Mouse (Mus musculus) liver, embryonic 18 days (tissue): ENCODE results near the gene Eef2kmt. TPM values are rescaled to one million over a fixed set of nuclear protein-coding genes. Genes with fewer than 3 reads are reported as not detected.

ENCODE experiments used
- polyA plus RNA-seq: library from polyadenylated mRNA; depleted of rRNA; stranded (reverse); fragments of >200 nt; gene quantifications from 2 replicates; pipeline ENCODE4 v1.2.3, GENCODE M21; 2012; rRNA removed

Eef2kmt gene
- polyA plus RNA-seq = 13.6 and 15.5 TPM in 2 replicates

DNA sequence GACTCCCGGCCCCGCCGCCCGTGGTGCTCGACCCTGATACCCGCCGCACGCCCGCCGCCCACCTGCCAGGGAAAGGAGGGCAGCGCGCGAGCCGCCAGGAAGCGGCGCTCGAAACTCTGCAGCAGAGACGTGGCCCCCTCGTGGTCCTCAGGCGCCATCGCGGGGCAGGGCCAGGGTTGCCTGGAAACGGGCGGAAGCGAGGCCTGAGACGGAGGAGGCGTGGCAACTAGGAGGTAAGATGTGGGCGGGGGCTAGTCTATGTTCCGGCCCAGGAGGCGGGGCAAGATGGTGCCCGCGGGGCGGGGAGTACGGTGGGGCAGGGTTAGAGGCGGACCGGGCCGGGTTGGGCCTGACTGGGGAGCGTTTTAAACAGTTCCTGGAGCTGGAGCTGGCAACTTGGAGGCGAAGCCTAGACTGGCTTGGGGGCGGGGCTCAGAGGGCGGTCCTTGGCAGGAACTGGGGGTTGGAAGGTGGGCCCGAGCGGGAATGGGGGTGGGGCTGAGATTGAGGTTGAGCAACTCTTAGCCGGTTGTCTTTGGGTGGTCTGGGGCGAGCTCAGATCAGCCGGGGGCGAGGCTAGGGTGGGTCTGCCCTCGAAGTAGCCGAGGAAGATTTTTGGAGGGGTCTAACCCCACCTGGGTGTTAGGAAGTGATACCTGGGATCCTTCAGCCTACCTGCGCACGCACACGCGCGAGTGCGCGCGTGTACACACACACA is at the start of gene Eef2kmt:
Gene Eef2kmt, minus strand, starts transcription at position 205 of the 718 bp plus-strand sequence.

DNA sequence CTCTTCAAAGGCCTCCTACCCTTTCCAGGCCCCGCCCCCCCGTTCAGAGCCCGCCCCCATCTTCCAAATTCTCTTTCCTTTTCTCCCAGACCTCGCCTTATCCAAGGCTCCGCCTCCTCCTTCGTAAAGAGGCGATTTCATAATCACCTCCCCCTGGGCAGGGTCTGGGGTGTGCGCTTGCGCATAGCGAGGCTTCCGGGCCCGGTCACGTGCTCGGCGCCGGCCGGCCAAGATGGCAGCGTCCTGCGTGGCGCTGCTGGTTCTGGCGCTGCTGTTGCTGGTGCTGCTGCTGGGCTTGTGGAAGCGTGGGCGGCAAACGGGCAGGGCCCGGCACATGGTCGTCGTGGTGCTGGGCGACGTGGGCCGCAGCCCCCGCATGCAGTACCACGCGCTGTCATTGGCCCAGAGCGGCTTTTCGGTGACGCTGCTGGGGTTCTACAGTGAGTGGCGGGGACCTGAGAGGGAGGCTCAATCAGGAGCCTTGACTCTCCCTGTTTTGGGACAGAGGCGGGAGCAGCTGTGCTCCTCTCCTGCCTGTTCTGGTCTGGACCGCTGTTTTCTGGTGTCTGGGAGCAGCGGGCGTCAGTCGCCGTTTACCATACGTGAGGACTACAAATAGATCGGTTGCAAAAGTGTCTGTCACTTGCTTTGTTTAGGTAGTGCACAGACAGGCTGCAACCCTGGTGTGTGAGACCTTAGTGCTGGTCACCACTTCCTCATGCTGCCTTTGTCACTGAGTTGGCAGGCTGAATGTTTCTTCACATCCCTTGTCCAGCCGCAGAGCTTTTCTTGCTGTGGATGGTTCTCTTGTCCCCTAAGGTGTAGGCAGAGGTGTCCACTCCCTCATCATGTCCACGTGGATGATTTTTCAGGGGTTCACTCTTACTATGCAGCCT is 22.1 kb downstream of the Eef2kmt start, which contains the start of gene Alg1:
Gene Alg1, plus strand, starts transcription at position 204 of the 896 bp plus-strand sequence.

DNA sequence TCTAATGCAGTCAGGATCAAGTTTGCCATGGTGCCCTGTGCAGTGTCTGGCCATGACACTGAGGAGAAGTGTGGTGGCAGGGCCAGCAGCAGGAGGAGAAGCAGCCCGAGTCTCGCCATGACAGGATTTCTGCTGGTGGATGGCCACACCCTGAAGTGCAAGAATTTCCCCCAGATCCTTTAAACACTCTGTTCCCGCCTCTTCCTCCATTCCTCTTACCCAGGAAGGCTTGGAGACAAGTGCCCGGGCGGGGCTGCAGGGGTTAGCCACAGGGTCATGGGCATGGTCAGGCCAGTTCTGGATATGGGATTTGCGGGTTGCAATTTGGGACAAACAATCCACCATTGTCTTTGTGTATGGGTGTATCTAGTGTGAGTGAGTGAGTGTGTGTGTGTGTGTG is 33.6 kb downstream of the Eef2kmt start, which contains the start of gene AU021092:
Gene AU021092, minus strand, starts transcription at position 160 of the 400 bp plus-strand sequence.

GRCm38 (mm10) chr16:5203668-5204433 is 51.9 kb downstream of the Eef2kmt start, which contains the start of gene Nagpa:
Gene Nagpa, minus strand, starts transcription at chr16:5204012.

Other genes starting within 250 kb of the Eef2kmt start
- 18.9 and 27.5 TPM in 2 replicates for gene Smim22, start 248.7 kb downstream of the Eef2kmt start, polyA plus RNA-seq
- gene Rogdi, start 242.4 kb downstream of the Eef2kmt start, polyA plus RNA-seq = 70.5 and 78.4 TPM in 2 replicates
- 36.7 and 40.1 TPM in 2 replicates for gene Glyr1, start 206.1 kb downstream of the Eef2kmt start, polyA plus RNA-seq
- gene Ubn1, start 205.9 kb downstream of the Eef2kmt start, polyA plus RNA-seq = 8.3 and 9.7 TPM in 2 replicates
- gene Ppl, start 123.6 kb downstream of the Eef2kmt start, polyA plus RNA-seq = 0.61 and 0.70 TPM in 2 replicates
- 0.05 and 0.06 TPM in 2 replicates for gene Sec14l5, start 108.9 kb downstream of the Eef2kmt start, polyA plus RNA-seq
- 7.8 and 9.2 TPM in 2 replicates for gene Nagpa, start 52.0 kb downstream of the Eef2kmt start, polyA plus RNA-seq
- gene AU021092, start 33.7 kb downstream of the Eef2kmt start, polyA plus RNA-seq = 2.1 and 2.9 TPM in 2 replicates
- gene Alg1, start 22.4 kb downstream of the Eef2kmt start, polyA plus RNA-seq = 15.8 and 17.3 TPM in 2 replicates